Mouse (Mus musculus) CD4-positive naive resting alpha-beta T cell, adult 76 days (primary cell): ENCODE measurements around the gene Abhd16a. TPM values are rescaled to one million over a fixed set of nuclear protein-coding genes. Genes with fewer than 3 reads are reported as not detected.

Experiments used
- total RNA-seq: library from RNA; stranded (reverse); gene quantifications from one replicate; pipeline ENCODE4 v1.2.4, GENCODE M21; 2023

The Abhd16a gene
- total RNA-seq, 1 experiment from 2014 or later = 60.6 TPM

DNA sequence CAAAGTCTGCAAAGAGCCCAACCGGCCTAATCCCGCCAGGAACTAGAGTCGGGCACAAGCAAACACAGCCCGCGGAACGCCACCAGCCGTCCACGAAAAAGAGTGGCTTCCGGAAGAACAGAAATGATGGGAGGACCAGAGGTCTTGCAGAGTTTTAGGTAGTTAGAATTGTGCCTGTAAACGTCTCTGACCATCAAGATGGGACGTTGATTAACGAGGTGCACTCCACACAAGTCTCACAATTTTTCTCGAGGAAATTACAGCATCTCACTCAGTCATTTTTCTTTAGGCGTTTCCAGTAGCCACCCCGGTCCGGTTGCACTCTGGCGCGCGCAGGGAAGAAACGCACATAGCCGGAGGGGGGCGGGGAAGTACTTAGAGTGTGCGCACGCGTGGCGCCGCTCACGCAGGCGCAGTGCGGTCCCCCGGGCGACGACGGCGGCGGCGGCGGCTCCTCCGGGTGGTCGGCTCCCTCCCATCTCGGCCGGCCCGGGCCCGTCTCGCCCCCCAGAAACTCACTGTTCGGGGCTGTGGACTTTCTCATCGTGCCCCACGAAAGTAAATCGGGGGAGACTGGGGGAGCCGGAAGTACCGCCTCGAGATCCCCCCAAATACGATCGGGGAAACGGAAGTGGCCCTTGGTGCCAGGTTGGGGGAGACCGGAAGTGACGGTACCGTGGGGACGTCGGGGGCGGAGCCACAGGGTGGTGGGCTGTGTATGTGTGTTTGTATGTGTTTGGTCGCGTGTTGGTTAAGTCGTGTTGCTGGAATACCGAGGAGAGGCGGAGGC is 45.9 kb downstream of the Abhd16a start, which contains the start of gene Bag6:
Bag6 (plus strand) TSS at position 378 of the 790 bp plus-strand sequence.

Other genes starting within 250 kb of the Abhd16a start
- 121 TPM for gene Skiv2l, start 239.1 kb upstream of the Abhd16a start, total RNA-seq
- gene Nelfe, start 238.9 kb upstream of the Abhd16a start, total RNA-seq = 22.0 TPM
- gene Cfb, start 226.7 kb upstream of the Abhd16a start, total RNA-seq = 0.64 TPM
- 4.4 TPM for gene Zbtb12, start 209.8 kb upstream of the Abhd16a start, total RNA-seq
- gene Gm20547, start 207.2 kb upstream of the Abhd16a start, total RNA-seq = 0.38 TPM
- gene C2, start 191.0 kb upstream of the Abhd16a start, total RNA-seq = 1.6 TPM
- gene Ehmt2, start 190.8 kb upstream of the Abhd16a start, total RNA-seq = 113 TPM
- gene Slc44a4, start 174.8 kb upstream of the Abhd16a start, total RNA-seq = not detected
- gene Neu1, start 158.0 kb upstream of the Abhd16a start, total RNA-seq = 44.2 TPM
- gene Hspa1b, start 130.0 kb upstream of the Abhd16a start, total RNA-seq = 97.6 TPM
- gene Gm20481, start 119.4 kb upstream of the Abhd16a start, total RNA-seq = not detected
- 57.4 TPM for gene Hspa1a, start 117.1 kb upstream of the Abhd16a start, total RNA-seq
- not detected for gene Hspa1l, start 116.6 kb upstream of the Abhd16a start, total RNA-seq
- 24.0 TPM for gene Lsm2, start 107.4 kb upstream of the Abhd16a start, total RNA-seq
- 85.0 TPM for gene Vars, start 88.3 kb upstream of the Abhd16a start, total RNA-seq
- gene Vwa7, start 72.7 kb upstream of the Abhd16a start, total RNA-seq = not detected
- gene Sapcd1, start 61.2 kb upstream of the Abhd16a start, total RNA-seq = 1.4 TPM
- gene Msh5, start 42.5 kb upstream of the Abhd16a start, total RNA-seq = 3.2 TPM
- gene Clic1, start 39.3 kb upstream of the Abhd16a start, total RNA-seq = 137 TPM
- 0.70 TPM for gene Ddah2, start 30.2 kb upstream of the Abhd16a start, total RNA-seq
- not detected for gene Ly6g6c, start 23.9 kb upstream of the Abhd16a start, total RNA-seq
- gene Mpig6b, start 23.1 kb upstream of the Abhd16a start, total RNA-seq = not detected
- not detected for gene Ly6g6e, start 12.4 kb upstream of the Abhd16a start, total RNA-seq
- gene Ly6g6d, start 11.2 kb upstream of the Abhd16a start, total RNA-seq = not detected
- not detected for gene Ly6g6f, start 3.7 kb upstream of the Abhd16a start, total RNA-seq
- not detected for gene Ly6g5c, start 19.0 kb downstream of the Abhd16a start, total RNA-seq
- gene Ly6g5b, start 26.2 kb downstream of the Abhd16a start, total RNA-seq = 1.5 TPM
- 28.7 TPM for gene Gpank1, start 32.2 kb downstream of the Abhd16a start, total RNA-seq
- gene Csnk2b, start 32.8 kb downstream of the Abhd16a start, total RNA-seq = 118 TPM
- 15.3 TPM for gene D17H6S53E, start 37.1 kb downstream of the Abhd16a start, total RNA-seq
- not detected for gene Apom, start 42.8 kb downstream of the Abhd16a start, total RNA-seq
- gene Bag6, start 45.9 kb downstream of the Abhd16a start, total RNA-seq = 487 TPM
- 292 TPM for gene Prrc2a, start 75.6 kb downstream of the Abhd16a start, total RNA-seq
- 8.6 TPM for gene Aif1, start 86.8 kb downstream of the Abhd16a start, total RNA-seq
- gene Lst1, start 99.2 kb downstream of the Abhd16a start, total RNA-seq = 9.5 TPM
- gene Ltb, start 105.2 kb downstream of the Abhd16a start, total RNA-seq = 417 TPM
- 11.3 TPM for gene Tnf, start 112.7 kb downstream of the Abhd16a start, total RNA-seq
- 15.7 TPM for gene Lta, start 116.1 kb downstream of the Abhd16a start, total RNA-seq
- gene Gm16181, start 131.6 kb downstream of the Abhd16a start, total RNA-seq = not detected
- gene Atp6v1g2, start 144.4 kb downstream of the Abhd16a start, total RNA-seq = 1.00 TPM
- 9.4 TPM for gene Nfkbil1, start 146.5 kb downstream of the Abhd16a start, total RNA-seq
- gene Ddx39b, start 152.5 kb downstream of the Abhd16a start, total RNA-seq = 422 TPM
- 2,346 TPM for gene H2-D1, start 173.5 kb downstream of the Abhd16a start, total RNA-seq
- gene H2-Q1, start 231.1 kb downstream of the Abhd16a start, total RNA-seq = 12.5 TPM